Mouse (Mus musculus): ENCODE results near the gene Stra8.

DNA sequence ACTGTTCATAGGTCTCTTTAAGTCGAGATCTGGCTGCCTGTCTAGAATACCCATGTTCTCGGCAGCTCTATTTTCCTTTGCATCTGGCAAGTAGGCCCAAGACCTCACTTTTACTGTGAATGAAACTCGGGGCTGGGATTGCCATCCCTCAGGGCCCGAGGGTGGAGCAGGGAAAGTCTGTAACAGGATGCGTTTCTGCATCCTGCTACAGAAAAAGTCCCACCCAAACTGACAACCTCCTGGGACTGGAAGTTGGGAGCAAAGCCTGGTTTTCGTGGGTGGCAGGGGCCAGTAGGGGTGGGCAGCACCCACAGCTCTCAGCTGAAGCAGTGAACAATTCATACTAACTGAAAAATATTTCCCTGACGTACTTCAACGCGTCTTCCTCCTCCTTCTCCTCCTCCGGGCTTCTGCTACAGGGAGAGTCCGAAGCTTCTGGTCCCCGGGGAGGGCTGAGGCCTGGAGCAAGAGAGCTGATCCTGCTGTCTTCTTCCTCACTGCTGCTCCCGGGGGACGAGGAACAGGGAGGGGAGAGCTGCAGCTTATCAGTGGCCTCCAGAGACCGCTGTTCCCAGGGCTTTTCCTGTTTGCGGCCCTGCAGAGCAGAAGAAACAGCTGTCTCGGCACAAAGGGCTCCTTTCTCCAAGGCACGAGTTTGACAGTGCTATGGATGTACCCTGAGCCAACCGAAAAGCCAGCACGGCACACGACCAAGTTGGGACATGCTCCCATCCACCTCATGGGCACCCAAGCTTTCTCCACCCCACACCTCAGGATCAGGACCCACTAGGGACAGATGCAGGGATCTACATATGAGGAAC is 45.7 kb upstream of the Stra8 start:
- TF ChIP-seq POLR2A (IDR thresholded peaks at IDR 0.05; ENCODE audit: extremely low read depth, insufficient read depth, low read length) (no peak), CTCF (IDR thresholded peaks at IDR 0.05; ENCODE audit: extremely low read depth, insufficient read depth, low read length) (no peak)
